Mouse (Mus musculus) layer of hippocampus, adult 11-12 months (tissue): Measurements from ENCODE around the gene Zfpm1.
"Not testable (repeated sequence)": the region's sequence is repeated elsewhere in the genome, so short reads cannot be mapped to it uniquely, and the experiment has no call there.

Experiments
- DNase-seq: peaks from one replicate; pipeline ENCODE4 v3.0.0; 2022; ENCODE audit warnings: low spot score

Gene Zfpm1

DNA sequence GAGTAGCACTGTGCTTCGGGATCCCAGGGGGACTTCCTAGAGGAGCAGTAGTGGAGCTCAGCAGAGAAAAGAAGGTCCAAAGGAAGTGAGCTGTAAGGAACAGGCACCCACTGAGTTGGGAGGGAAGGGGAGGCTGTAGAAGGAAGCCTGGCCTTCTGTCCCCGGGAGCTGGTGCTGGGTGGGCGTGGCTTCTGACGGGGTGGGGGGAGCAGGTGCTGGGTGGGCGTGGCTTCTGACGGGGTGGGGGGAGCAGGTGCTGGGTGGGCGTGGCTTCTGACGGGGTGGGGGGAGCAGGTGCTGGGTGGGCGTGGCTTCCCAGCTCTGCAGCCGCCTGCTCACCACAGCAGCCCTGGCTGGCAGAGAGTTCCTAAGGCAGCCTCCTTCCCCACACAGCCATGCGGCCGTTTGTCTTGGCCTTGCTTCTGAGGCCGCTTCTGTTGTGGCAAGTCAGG, 42.0 kb downstream of the Zfpm1 start:
- DNase-seq: not testable (repeated sequence)

DNA sequence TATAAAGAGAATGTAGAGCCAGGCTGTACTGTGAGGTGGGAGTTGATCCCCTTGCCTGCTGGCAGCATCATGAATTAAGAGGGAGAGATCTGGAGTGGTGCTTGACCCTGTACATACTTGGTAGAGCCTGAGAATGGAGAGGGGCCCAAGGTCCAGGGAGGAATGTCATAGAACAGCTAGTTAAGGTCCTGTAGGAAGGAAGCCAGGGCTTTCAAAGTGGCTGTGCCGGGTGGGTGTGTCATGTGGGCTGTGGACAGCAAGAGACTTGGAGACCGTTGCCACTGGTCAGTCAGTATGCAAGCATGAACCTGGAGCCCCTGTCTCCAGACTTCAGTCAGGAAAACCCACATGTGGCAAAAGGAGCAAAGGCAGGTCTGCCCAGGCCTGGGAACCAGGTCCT, 43.3 kb downstream of the Zfpm1 start:
- no peak for DNase-seq

DNA sequence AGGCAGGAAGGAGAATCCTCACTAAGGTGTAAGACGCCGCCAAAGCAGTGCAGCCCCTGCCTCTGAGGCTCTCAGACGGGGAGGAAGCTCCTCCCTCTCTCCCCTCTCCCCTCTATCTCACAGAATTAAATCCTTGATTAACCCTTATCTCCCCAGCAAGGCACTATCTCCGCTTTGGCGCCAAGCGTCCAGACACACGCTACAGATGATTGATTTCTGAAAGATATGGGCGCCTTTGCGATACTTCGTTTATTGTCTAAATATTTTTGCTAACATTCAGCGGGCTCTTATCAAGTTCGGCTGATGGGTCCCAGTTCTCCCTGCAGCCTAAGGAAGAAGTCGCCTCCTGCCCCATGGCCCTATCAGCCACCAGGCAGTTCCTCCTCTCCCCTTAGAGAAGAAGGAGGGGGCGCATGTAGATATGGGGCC, 44.2 kb downstream of the Zfpm1 start:
- DNase-seq: no peak

DNA sequence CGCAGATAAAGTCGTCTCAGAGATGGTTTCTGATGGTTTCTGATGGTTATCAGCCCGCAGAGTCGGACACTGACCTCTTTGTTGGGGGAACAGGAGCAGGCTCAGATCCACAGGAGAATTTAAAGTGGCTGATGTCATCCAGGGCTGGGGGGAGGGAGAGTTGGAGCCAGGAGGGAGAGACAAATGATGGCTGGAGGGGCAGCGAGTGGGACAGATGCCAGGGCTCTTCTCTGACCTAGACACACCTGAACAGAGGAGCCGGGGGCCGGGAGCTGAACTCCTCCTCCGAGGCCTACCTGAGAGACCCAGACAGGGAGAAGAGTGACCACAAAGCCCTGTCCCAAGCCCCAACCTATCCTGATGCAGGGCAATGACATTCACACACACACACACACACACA, 47.1 kb downstream of the Zfpm1 start:
- DNase-seq: no peak

DNA sequence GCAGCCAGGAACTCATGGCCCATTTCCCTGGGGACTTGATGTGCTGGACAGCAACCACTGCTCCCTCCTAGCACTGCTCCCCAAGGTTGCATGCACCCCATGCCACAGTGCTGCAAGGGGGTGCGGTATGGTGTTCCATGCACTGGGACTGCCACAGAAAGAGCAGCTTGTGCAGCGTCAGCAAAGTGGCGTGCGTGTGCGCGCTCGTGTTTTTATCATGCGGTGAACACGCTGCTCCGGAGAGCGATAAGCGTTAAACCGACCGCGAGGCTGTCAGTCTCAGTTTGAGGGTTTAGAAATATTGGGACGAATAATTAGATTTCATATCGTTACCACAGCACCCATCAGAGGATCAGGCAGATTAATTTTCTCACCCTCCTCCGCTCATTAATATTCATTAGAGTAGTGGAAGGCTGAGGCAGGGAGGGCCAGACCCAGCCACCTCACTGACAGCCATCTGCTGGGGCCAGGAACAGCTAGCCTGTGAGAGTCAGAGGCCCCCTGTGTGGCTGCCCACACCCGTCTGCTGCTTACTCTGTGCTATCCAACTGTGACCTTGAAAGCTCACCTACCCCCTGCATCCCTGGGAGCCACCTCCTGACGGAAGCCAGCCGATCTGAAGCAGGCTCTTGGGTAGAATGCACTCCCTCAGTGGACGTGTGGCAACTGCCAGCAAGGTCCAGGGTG, 47.8 kb downstream of the Zfpm1 start:
- no peak for DNase-seq

DNA sequence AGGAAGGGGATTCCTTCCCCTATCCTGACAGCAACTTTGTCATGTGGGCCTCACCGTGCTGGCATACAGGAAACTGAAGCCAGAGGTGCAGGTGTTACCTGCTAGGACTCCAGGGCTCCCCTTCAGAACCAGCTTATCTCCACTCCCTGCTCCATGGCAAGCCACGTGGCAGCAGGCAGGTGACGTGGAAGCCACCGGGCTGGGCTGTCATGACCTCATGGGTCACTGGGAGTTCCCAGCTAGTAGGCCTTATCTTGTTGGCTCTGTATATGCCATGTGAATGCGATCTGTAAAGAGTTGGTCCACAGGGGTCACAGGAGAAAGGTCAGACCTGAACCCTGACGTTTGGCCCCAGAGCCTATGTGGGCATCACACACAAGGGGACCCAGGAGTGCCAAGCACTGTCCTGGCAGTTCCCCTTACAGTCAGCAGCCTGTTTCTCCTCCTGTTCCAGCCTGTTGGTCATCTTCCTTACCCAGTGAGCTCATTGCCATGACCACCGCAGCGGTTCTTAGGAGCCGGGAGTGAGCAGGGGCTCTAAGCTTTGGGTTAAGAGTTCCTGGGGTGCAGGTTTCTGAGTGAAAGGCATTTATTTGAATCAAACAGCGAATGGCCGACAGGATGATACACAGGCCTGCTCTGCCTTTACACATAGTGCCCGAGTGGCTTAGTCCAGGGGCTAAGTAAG, 48.6 kb downstream of the Zfpm1 start:
- DNase-seq: no peak

DNA sequence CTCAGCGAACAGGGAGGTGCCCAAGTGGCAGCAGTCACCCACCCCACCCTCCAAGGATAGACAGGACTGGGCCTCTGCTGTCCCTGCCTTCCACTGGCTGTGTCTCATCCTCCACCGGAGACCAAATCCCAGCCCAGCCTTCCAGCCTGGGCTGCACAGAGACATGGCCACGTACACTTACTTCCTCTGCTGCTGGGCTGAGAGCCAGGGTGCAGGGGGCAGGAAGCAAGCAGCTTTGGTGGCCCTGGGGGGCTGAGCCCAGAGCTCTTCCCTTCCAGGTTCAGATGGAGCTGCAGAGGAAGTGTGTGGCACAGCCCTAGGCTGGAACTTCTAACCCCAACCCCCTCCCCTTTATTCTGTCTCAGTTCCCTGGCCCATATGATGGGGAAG, 49.2 kb downstream of the Zfpm1 start:
- no peak for DNase-seq

DNA sequence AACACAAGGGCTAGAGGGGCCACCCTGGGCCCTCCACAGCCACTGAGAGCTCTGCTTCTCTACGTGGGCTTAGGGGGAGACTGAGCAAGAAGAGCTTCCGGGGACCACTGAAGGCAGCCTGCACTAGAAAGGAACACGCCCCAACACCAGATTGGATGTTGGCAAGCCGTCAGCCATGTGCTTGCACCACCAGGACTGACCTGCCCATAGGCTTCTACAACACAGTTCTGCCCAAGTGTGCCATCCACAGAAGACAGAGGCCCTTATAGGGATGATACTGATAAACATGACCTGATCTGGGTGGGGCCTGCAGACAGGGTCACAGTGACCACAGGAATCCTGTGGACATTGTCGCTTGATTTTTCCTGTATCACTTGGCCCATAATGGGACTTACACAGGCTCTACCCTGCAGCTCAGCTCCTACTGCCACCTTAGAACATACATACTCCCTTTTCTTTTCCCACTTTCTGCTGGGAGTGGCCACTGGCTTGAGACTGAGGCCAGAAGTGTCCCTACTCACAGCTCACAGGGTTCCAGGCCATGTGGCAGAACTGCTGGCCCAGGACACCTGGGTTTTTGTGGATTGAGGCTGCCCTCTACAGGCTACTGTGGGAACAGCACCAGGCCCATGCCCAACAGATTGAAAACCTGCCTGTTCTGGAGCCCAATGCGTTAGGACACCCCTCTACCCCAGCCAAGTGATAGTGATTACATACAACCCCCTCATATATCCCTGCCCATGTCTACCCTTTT, 51.0 kb downstream of the Zfpm1 start:
- DNase-seq: peak; percentile 87

DNA sequence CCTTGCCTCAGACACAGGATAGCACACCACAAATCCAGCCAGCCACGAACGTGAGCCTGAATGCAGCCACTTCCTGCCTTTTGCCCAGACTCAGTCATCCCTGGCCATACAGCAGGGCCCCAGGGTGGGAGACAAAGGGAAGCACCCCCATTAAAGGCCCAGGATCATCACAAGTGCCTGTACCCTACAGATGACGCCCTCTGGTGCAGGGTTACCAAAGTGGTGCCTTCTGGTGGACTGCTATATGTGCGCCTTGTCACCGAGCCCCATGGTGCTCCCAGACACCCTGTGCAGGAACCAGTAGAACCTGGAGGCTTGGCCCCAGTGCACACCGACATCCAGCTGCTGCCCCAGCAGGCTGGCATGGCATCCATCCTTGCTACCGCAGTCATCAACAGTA, 51.6 kb downstream of the Zfpm1 start:
- DNase-seq: no peak

DNA sequence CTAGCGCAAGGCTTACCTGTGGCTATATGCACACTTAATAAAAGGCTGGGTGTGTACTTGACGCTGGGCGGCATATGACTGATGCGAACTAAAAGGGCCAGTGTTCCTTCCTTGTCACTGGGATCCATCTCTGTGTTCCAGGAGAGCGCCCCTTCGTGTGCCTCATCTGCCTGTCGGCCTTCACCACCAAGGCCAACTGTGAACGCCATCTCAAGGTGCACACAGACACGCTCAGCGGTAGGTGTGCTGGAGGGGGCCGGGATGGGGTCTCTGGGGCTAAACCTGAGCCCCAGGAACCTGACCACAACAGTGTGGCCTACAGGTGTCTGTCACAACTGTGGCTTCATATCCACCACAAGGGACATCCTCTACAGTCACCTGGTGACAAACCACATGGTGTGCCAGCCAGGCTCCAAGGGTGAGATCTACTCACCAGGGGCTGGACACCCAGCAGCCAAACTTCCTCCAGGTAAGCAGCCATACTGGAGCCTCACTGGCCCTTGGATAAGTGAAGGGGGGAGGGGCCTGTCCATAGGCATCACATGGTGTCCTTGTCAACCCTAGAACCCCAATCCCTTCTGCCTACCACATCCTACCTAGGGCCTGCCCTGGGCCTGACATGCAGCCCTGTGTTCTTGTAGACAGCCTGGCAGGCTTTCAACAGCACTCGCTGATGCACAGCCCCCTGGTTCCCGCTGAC, 53.0 kb downstream of the Zfpm1 start:
- no peak for DNase-seq

DNA sequence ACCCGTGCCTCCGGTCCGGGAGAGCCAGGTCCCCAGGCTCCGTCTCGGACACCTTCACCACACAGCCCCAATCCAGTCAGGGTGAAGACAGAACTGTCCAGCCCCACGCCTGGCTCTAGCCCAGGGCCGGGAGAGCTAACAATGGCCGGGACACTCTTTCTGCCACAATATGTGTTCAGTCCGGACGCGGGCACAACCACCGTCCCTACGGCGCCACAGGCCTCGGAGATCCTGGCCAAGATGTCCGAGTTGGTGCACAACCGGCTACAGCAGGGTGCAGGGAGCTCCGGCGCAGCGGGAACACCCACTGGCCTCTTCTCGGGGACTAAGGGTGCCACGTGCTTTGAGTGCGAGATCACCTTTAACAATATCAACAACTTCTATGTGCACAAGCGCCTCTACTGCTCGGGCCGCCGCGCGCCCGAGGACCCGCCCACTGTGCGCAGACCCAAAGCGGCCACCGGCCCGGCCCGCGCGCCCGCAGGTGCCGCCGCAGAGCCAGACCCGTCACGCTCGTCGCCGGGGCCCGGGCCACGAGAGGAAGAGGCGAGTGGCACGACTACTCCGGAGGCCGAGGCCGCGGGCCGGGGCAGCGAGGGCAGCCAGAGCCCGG, 53.8 kb downstream of the Zfpm1 start:
- DNase-seq: no peak

DNA sequence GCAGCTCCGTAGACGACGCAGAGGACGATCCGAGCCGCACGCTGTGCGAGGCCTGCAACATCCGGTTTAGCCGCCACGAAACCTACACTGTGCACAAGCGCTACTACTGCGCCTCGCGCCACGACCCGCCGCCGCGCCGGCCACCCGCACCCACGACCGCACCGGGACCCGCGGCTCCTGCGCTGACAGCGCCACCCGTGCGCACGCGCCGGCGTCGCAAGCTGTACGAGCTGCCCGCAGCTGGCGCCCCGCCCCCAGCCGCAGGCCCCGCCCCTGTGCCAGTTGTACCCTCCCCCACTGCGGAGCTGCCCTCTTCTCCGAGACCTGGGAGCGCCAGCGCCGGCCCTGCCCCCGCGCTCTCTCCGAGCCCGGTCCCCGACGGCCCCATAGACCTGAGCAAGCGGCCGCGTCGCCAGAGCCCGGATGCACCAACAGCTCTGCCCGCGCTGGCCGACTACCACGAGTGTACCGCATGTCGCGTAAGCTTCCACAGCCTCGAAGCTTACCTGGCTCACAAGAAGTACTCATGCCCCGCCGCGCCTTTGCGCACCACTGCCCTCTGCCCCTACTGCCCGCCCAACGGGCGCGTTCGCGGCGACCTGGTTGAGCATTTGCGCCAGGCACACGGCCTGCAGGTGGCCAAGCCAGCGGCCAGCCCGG, 54.4 kb downstream of the Zfpm1 start:
- DNase-seq: no peak

DNA sequence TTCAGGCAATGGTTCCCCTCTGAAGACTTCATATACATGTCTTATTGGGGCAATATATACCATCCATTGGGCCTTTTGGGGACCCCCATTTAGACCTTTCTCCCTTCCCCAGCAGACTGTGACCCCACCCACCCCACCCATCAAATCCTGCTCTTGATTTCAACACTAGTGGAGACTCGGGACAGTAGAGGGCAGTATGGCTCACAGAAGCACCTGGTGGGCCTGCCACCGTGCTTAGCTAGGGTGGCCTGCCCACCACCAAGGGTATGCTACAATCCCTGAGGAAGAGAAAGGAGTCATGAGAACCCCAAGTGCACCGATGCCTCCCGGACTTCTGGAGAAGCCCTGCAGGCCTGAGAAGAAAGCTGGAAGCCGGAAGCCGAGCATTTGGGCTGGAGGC, 56.9 kb downstream of the Zfpm1 start:
- no peak for DNase-seq

DNA sequence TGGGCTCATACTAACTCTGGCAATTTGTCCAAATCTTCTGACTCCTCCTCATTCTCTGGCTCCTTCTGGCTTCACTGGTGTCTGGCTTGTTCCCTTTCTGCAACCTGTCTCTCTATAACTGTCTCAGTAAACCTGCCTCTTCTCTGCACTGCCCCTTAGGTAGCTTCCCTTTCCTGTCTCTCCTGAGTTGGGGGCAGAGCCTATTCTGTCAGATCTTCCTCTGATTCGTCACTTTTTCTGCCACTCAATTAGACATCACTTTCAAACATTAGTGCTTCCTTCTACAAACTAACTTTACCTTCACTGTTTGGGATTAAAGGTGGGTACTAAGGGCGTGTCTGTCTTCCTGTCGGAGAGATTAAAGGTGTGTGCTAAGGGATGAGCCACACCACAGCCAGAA, 58.8 kb downstream of the Zfpm1 start:
- DNase-seq: no peak

DNA sequence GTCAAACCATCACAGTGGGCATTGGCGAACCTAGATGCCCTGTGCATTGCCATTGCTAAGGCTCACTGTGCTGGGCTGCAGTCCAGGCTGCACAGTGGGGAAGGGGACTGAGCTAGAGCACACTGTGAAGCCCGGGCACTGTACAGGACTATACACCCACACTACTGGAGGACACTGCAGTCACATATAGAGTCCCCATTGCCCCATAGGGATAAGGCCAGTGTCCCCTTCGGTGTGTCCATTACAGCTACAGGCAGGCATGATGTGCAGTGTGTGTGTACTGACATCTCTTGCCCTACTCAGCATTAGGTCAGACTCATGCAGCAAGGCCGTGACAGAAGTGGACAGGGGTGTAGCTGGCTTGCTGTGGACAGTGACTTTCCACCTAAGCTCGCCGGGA, 59.8 kb downstream of the Zfpm1 start:
- DNase-seq: no peak

DNA sequence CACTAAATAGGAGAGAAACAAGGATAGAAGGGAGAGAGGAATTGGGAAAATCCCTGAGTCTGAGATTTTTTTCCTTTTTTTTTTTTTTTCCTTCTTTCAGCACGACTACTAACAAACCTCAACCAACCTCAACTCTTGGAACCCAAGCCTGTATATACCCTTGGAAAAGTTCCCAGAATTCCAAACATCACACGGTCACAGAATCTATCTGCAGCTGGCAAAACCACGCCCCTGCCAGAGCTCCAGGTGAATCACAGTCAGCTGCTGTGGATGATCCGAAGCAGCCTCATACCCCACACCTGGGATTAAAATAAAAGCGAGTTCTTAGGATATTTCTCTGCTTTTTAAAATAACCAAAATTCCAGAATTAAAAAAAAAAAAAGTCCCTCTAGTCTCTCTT, 60.4 kb downstream of the Zfpm1 start:
- no peak for DNase-seq

DNA sequence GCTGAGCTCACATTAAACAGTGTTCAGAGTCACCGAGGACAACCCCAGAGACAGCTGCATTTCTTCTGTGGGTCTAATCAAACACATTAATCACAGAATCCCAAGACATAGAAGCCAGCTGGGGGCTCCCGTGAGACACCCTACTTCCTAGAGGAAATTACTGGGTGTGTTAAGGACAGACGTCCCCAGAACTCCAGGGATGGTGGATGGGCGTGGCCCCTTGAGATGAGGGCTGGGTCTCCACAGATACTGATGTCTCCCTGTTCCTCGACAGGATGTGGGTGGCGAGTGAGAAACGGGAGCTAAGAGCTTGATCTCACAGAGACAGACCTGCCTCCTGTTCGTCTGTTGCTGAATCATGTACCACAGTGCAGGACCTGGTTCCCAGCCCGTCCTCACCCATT, 60.9 kb downstream of the Zfpm1 start:
- no peak for DNase-seq

DNA sequence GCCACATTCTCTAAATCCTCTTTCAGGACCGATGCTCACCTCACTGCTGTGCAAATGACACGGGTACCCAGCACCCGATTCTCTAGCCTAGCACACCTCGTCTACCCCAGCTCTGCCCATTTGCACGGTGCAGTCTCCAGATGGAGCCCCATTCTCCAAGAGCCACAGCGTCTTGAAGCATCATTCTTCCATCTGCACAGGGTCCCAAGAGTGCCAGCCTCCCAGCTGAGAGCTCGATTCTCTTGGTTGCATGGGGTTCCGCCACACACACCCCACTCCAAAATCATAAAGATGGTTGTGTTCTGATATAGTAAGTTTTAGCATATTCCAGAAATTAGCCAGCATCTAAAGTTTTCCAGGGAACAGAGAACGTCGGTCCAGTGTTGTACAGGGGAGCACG, 61.4 kb downstream of the Zfpm1 start:
- DNase-seq: no peak

DNA sequence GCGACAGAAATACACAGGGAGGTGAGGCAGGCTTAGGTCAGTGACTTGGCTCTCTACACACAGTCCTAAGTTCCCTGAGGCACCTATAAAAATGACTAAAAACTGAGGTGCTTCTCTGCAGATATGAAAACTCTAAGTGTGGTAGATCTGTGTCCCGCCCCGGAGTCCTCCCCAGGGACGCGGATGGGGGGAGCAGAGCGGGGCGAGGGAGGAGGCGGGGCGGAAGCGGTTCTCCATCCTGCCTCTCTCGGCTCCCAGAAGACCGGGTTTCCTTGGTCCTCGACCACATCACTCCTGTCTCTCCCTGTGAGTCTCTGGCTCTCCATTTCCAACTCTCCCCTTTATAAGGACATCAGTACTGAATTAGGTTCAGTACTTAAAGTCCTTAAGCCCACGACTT, 61.8 kb downstream of the Zfpm1 start:
- DNase-seq: no peak

DNA sequence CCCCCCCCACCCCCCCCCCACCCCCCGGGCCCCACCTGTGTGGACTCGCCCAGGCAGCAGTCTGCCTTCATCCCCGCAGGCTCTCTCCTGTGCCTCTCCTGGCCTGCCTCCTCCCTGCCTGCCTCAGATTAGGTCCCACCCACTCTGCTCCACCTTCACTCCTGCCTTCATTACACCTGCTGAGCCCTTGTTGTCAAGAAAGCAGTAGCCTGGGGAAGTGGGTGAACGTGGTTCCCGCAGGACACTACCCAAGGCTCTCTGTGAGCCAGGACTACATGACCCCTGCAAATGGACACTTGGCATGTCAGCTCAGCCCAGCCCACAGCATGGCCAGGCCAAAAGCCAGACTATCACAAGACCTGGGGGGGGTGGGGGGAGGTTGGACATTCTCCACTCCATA, 62.3 kb downstream of the Zfpm1 start:
- DNase-seq: no peak
